8 mouse cellular contexts compared by ENCODE assay signal in the genomic region with DNA sequence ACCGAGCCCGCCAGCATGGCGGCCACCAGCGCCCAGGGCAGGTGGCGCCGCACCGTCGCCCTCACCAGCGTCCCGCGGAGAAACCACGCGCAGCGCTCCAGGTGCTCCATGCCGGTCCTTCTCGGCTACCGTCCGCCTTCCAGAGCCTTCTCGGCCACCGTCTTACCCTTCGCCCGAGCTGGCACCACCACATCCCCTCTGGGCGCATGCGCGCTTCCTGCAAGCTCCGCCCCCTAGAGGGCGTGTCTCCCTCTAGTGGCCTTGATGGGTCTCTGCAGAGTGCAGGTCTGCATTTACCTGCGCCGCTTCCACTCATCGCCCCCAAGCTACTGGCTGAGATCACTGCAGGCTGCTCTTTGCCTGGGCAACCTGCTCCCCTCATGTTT. TPM values are rescaled to one million over a fixed set of nuclear protein-coding genes. Genes with fewer than 3 reads are reported as not detected.
DNase-seq lines count a peak whose midpoint lies in the region; ATAC-seq and TF ChIP-seq lines count a peak whose summit lies in the region.

A gene (minus strand): TSS at position 164 of the 386 bp plus-strand sequence.

- peak within 1 kb of the TSS; percentile 71 for H3K27ac ChIP-seq in forebrain, postnatal 0 days (ENCODE audit: low read depth, low read length)
- peak within 1 kb of the TSS; percentile 66; the same call in 1 of the 2 replicates for H3K27ac ChIP-seq in lung, embryonic 15.5 days

- H3K27me3 ChIP-seq in G1E (ENCODE audit: insufficient read depth, low read length): no peaks in the 10 kb centered on the region
- no peaks in the 10 kb centered on the region for H3K27me3 ChIP-seq in forebrain, postnatal 0 days (ENCODE audit: insufficient read depth, low read length)
- no peaks in the 10 kb centered on the region for H3K27me3 ChIP-seq in lung, embryonic 15.5 days

- peak; percentile 97 for DNase-seq in G1E (ENCODE audit: low spot score)
- DNase-seq in cerebellum, adult 18-20 months: peak; percentile 91 to 99
- DNase-seq in forebrain, postnatal 0 days: peak; percentile 98
- DNase-seq in heart, postnatal 4 days: peak; percentile 96
- DNase-seq in layer of hippocampus, adult 8-10 months (ENCODE audit: low spot score in 2 of 2): peak; percentile 92 to 98
- DNase-seq in ovary, adult 18-20 months (ENCODE audit: low spot score): peak; percentile 87
- DNase-seq in thymus, postnatal 0 days (ENCODE audit: low spot score): peak; percentile 98

- H3K9ac ChIP-seq in forebrain, postnatal 0 days: peak within 1 kb of the TSS; percentile 81
- peak within 1 kb of the TSS; percentile 72 for H3K9ac ChIP-seq in lung, embryonic 15.5 days

- peak; percentile 90 for ATAC-seq in G1E (ENCODE audit: extremely low read depth, insufficient number of reproducible peaks, low FRiP score, poor library complexity, severe bottlenecking)
- ATAC-seq in forebrain, postnatal 0 days: peak; percentile 95
- ATAC-seq in lung, embryonic 15.5 days (ENCODE audit: borderline replicate concordance, extremely low read depth, low FRiP score, low TSS enrichment): peak; percentile 90

- peaks cover 8% of the 10 kb centered on the region for H3K4me1 ChIP-seq in G1E (ENCODE audit: insufficient read depth, low read depth, low read length)
- H3K4me1 ChIP-seq in forebrain, postnatal 0 days (ENCODE audit: insufficient read depth): peaks cover 5% of the 10 kb centered on the region; the same call in 1 of the 2 replicates
- H3K4me1 ChIP-seq in lung, embryonic 15.5 days: peaks cover 8% of the 10 kb centered on the region

- H3K36me3 ChIP-seq in G1E (replicated peaks): peaks cover 31% of the 10 kb centered on the region
- peaks cover 21% of the 10 kb centered on the region for H3K36me3 ChIP-seq in forebrain, postnatal 0 days (ENCODE audit: insufficient read depth)
- H3K36me3 ChIP-seq in lung, embryonic 15.5 days: peaks cover 8% of the 10 kb centered on the region; the same call in 1 of the 2 replicates

- TF ChIP-seq CTCF in G1E (IDR thresholded peaks at IDR 0.05; ENCODE audit: low read depth, low read length): peak; percentile 83
- TF ChIP-seq CTCF in forebrain, postnatal 0 days (IDR thresholded peaks at IDR 0.05; ENCODE audit: low read depth): peak; percentile 100

- H3K4me2 ChIP-seq in forebrain, postnatal 0 days (ENCODE audit: low read depth): peak within 1 kb of the TSS; percentile 77
- peak within 1 kb of the TSS; percentile 86 for H3K4me2 ChIP-seq in lung, embryonic 15.5 days

- H3K9me3 ChIP-seq in G1E (replicated peaks): no peaks in the 10 kb centered on the region
- no peaks in the 10 kb centered on the region for H3K9me3 ChIP-seq in forebrain, postnatal 0 days (ENCODE audit: low read length)
- no peaks in the 10 kb centered on the region for H3K9me3 ChIP-seq in lung, embryonic 15.5 days

- peak within 1 kb of the TSS; percentile 81 for H3K4me3 ChIP-seq in G1E (ENCODE audit: low read depth, low read length)
- H3K4me3 ChIP-seq in forebrain, postnatal 0 days (ENCODE audit: low read depth, low read length): peak within 1 kb of the TSS; percentile 91
- H3K4me3 ChIP-seq in lung, embryonic 15.5 days: peak within 1 kb of the TSS; percentile 86

- under 1% methylated on average over 30 of the region's 30 CpGs for WGBS in forebrain, postnatal 0 days
- 0% methylated on average over 27 of the region's 30 CpGs for WGBS in lung, embryonic 15.5 days

RNA-seq across cellular contexts. Expression of the gene that starts here (rescaled TPM):
- total RNA-seq in G1E (2014; fragmentation: Nextera tagmentation) (4.6 and 4.8 TPM in 2 replicates), G1E (2017) (5.9 and 6.8 TPM in 2 replicates)
- polyA plus RNA-seq in G1E (2012): 3.8 and 4.0 TPM in 2 replicates
- total RNA-seq in forebrain, postnatal 0 days (2014; rRNA removed): 16.2 and 25.8 TPM in 2 replicates
- 8.9 and 11.7 TPM in 2 replicates for polyA plus RNA-seq in forebrain, postnatal 0 days (2015; fragmentation: Nextera tagmentation; extraction: Ambion mirVana)
- 10 to 100 TPM; 27.8 to 28.1 TPM for total RNA-seq in heart, postnatal 4 days (2021)
- total RNA-seq in layer of hippocampus, adult 8-10 months (2022): 10 to 100 TPM; 17.0 to 23.5 (median 20.7) TPM
- polyA plus RNA-seq in lung, embryonic 15.5 days (2015; fragmentation: Nextera tagmentation; extraction: Ambion mirVana): 9.7 and 10.1 TPM in 2 replicates
- polyA plus RNA-seq in thymus, postnatal 0 days (2015; fragmentation: Nextera tagmentation; extraction: Ambion mirVana): 5.5 and 5.7 TPM in 2 replicates

Comparison
In these comparisons a context has a peak if more than half of its experiments do, and no peak if none do; other contexts are left out.
1. Peak in every context shown above with its lines: DNase-seq, ATAC-seq, H3K4me3 ChIP-seq and H3K27ac ChIP-seq.